Mouse (Mus musculus) MEL (cell line): Measurements from ENCODE around the gene Cdk4. TPM values are rescaled to one million over a fixed set of nuclear protein-coding genes. Genes with fewer than 3 reads are reported as not detected.

Source experiments
- DNase-seq: peaks from one replicate; pipeline ENCODE4 v3.0.0; 2011; ENCODE audit warnings: low read depth, low spot score
- H3K27ac ChIP-seq: 2 replicates; pipeline ENCODE4 v1.5.1; 2012; ENCODE audit warnings: low read depth, mild to moderate bottlenecking, control low read depth, low read length, moderate library complexity; ENCODE audit not compliant: control insufficient read depth
- H3K27me3 ChIP-seq, 2 experiments: fragments of 150-350 bp in 1 of 2; sonication (generic) in 1 of 2; 2 replicates each; pipeline ENCODE4 v1.6.1; 2012; ENCODE audit warnings: low read length in 2 of 2, mild to moderate bottlenecking in 2 of 2, improper control_type of control experiment in 1 of 2, moderate library complexity in 1 of 2; ENCODE audit not compliant: insufficient read depth in 2 of 2, control insufficient read depth in 1 of 2
- H3K36me3 ChIP-seq, 2 experiments: 2 replicates each; pipeline ENCODE4 v1.6.1; 2012 to 2014; ENCODE audit warnings: low read length in 2 of 2, improper control_type of control experiment in 1 of 2, inconsistent platforms in 1 of 2, mild to moderate bottlenecking in 1 of 2; ENCODE audit not compliant: insufficient read depth in 2 of 2, control insufficient read depth in 1 of 2
- H3K4me1 ChIP-seq, 2 experiments: fragments of 150-350 bp in 1 of 2; sonication (generic) in 1 of 2; 2 replicates each; pipeline ENCODE4 v1.6.1; 2012; ENCODE audit warnings: low read length in 2 of 2, improper control_type of control experiment in 1 of 2, mild to moderate bottlenecking in 1 of 2; ENCODE audit not compliant: insufficient read depth in 2 of 2, control insufficient read depth in 1 of 2
- H3K4me3 ChIP-seq, 2 experiments: fragments of 150-350 bp in 1 of 2; sonication (generic) in 1 of 2; 2 replicates each; pipeline ENCODE4 v1.5.1; 2012; ENCODE audit warnings: low read depth in 2 of 2, low read length in 2 of 2, mild to moderate bottlenecking in 2 of 2, moderate library complexity in 2 of 2, control low read depth in 1 of 2, improper control_type of control experiment in 1 of 2; ENCODE audit not compliant: control insufficient read depth in 1 of 2, insufficient read depth in 1 of 2
- H3K79me2 ChIP-seq: 2 replicates; pipeline ENCODE4 v1.6.1; 2012; ENCODE audit warnings: mild to moderate bottlenecking, low read length, moderate library complexity; ENCODE audit not compliant: control insufficient read depth, poor library complexity, insufficient read depth
- H3K9ac ChIP-seq: 2 replicates; pipeline ENCODE4 v1.6.1; 2012; ENCODE audit warnings: low read depth, mild to moderate bottlenecking, control low read depth, low read length, moderate library complexity; ENCODE audit not compliant: control insufficient read depth, poor library complexity, severe bottlenecking
- H3K9me3 ChIP-seq: fragments of 150-350 bp; sonication (generic); replicated peaks from 2 replicates; pipeline ENCODE4 v1.6.1; 2012; ENCODE audit warnings: mild to moderate bottlenecking, low read length, improper control_type of control experiment, moderate library complexity; ENCODE audit not compliant: insufficient read depth
- BHLHE40 ChIP-seq: IDR thresholded peaks from 2 replicates; pipeline ENCODE4 v1.6.1; 2012; ENCODE audit warnings: low read depth, mild to moderate bottlenecking, inconsistent platforms, low read length, improper control_type of control experiment, borderline replicate concordance
- CHD1 ChIP-seq: IDR thresholded peaks from 2 replicates; pipeline ENCODE4 v1.6.1; 2012; ENCODE audit warnings: low read depth, mild to moderate bottlenecking, inconsistent platforms, low read length, improper control_type of control experiment
- CHD2 ChIP-seq: IDR thresholded peaks from 2 replicates; pipeline ENCODE4 v1.6.1; 2011; ENCODE audit warnings: low read length, improper control_type of control experiment
- CTCF ChIP-seq, 3 experiments: IDR thresholded peaks in 2 of 3; conservative IDR thresholded peaks in 1 of 3; 2 replicates each; pipeline ENCODE4 v1.5.1; 2011 to 2012; ENCODE audit warnings: low read length in 3 of 3, low read depth in 2 of 3, mild to moderate bottlenecking in 2 of 3, improper control_type of control experiment in 1 of 3, inconsistent platforms in 1 of 3, mixed read lengths in 1 of 3, moderate library complexity in 1 of 3; ENCODE audit not compliant: control insufficient read depth in 1 of 3, insufficient read depth in 1 of 3, poor library complexity in 1 of 3, severe bottlenecking in 1 of 3
- E2F4 ChIP-seq: IDR thresholded peaks from 2 replicates; pipeline ENCODE4 v1.6.1; 2011; ENCODE audit warnings: low read depth, low read length, improper control_type of control experiment, borderline replicate concordance
- ETS1 ChIP-seq: IDR thresholded peaks from 2 replicates; pipeline ENCODE4 v1.6.1; 2012; ENCODE audit warnings: low read depth, mild to moderate bottlenecking, inconsistent platforms, low read length, improper control_type of control experiment, moderate library complexity
- GABPA ChIP-seq: IDR thresholded peaks from 2 replicates; pipeline ENCODE4 v1.6.1; 2012; ENCODE audit warnings: low read depth, mild to moderate bottlenecking, inconsistent platforms, low read length, improper control_type of control experiment, moderate library complexity
- HCFC1 ChIP-seq: IDR thresholded peaks from 2 replicates; pipeline ENCODE4 v1.6.1; 2012; ENCODE audit warnings: low read depth, mild to moderate bottlenecking, inconsistent platforms, low read length, improper control_type of control experiment, moderate library complexity
- MAFK ChIP-seq: IDR thresholded peaks from 2 replicates; pipeline ENCODE4 v1.6.1; 2011; ENCODE audit warnings: low read depth, mild to moderate bottlenecking, low read length, improper control_type of control experiment, borderline replicate concordance
- MAX ChIP-seq: IDR thresholded peaks from 2 replicates; pipeline ENCODE4 v1.6.1; 2011; ENCODE audit warnings: low read length, improper control_type of control experiment
- MAZ ChIP-seq: IDR thresholded peaks from 2 replicates; pipeline ENCODE4 v1.6.1; 2012; ENCODE audit warnings: low read depth, mild to moderate bottlenecking, inconsistent platforms, low read length, improper control_type of control experiment
- MEF2A ChIP-seq: IDR thresholded peaks from 2 replicates; pipeline ENCODE4 v1.6.1; 2014; ENCODE audit warnings: low read depth, mild to moderate bottlenecking, inconsistent platforms, low read length, improper control_type of control experiment; ENCODE audit not compliant: poor library complexity, insufficient replicate concordance, severe bottlenecking; ENCODE audit errors: extremely low read depth
- MYC ChIP-seq: IDR thresholded peaks from 2 replicates; pipeline ENCODE4 v1.6.1; 2011; ENCODE audit warnings: low read depth, mild to moderate bottlenecking, low read length, improper control_type of control experiment, moderate library complexity
- NRF1 ChIP-seq: IDR thresholded peaks from 2 replicates; pipeline ENCODE4 v1.6.1; 2014; ENCODE audit warnings: low read depth, mild to moderate bottlenecking, inconsistent platforms, low read length, improper control_type of control experiment, moderate library complexity; ENCODE audit not compliant: poor library complexity, insufficient read depth, severe bottlenecking
- POLR2A ChIP-seq, 2 experiments: IDR thresholded peaks; 2 replicates each; pipeline ENCODE4 v1.6.1; 2011 to 2012; ENCODE audit warnings: low read length in 2 of 2, mild to moderate bottlenecking in 2 of 2, control low read depth in 1 of 2, improper control_type of control experiment in 1 of 2, low read depth in 1 of 2, moderate library complexity in 1 of 2; ENCODE audit not compliant: control insufficient read depth in 1 of 2, insufficient read depth in 1 of 2, poor library complexity in 1 of 2
- POLR2AphosphoS2 ChIP-seq: IDR thresholded peaks from 2 replicates; pipeline ENCODE4 v1.6.1; 2011; ENCODE audit warnings: low read length, improper control_type of control experiment
- POLR2AphosphoS5 ChIP-seq: IDR thresholded peaks from 2 replicates; pipeline ENCODE4 v1.6.1; 2012; ENCODE audit warnings: low read depth, borderline replicate concordance, mild to moderate bottlenecking, inconsistent platforms, low read length, moderate library complexity, mixed read lengths
- RAD21 ChIP-seq: IDR thresholded peaks from 2 replicates; pipeline ENCODE4 v1.6.1; 2011; ENCODE audit warnings: mild to moderate bottlenecking, low read depth, low read length, improper control_type of control experiment
- SIN3A ChIP-seq: IDR thresholded peaks from 2 replicates; pipeline ENCODE4 v1.6.1; 2012; ENCODE audit warnings: low read length, improper control_type of control experiment, inconsistent platforms
- SMC3 ChIP-seq: IDR thresholded peaks from 2 replicates; pipeline ENCODE4 v1.6.1; 2011; ENCODE audit warnings: low read depth, low read length, improper control_type of control experiment
- TCF12 ChIP-seq: IDR thresholded peaks from 2 replicates; pipeline ENCODE4 v1.6.1; 2014; ENCODE audit warnings: low read depth, mild to moderate bottlenecking, inconsistent platforms, low read length, improper control_type of control experiment, moderate library complexity
- UBTF ChIP-seq: IDR thresholded peaks from 2 replicates; pipeline ENCODE4 v1.6.1; 2012; ENCODE audit warnings: low read depth, mild to moderate bottlenecking, inconsistent platforms, low read length, improper control_type of control experiment, moderate library complexity, borderline replicate concordance; ENCODE audit not compliant: insufficient read depth
- USF1 ChIP-seq: IDR thresholded peaks from 2 replicates; pipeline ENCODE4 v1.6.1; 2014; ENCODE audit warnings: low read depth, mild to moderate bottlenecking, inconsistent platforms, low read length, improper control_type of control experiment, moderate library complexity
- ZC3H11A ChIP-seq: IDR thresholded peaks from 2 replicates; pipeline ENCODE4 v1.6.1; 2012; ENCODE audit warnings: low read depth, mild to moderate bottlenecking, inconsistent platforms, low read length, improper control_type of control experiment
- ZKSCAN1 ChIP-seq: IDR thresholded peaks from 2 replicates; pipeline ENCODE4 v1.6.1; 2012; ENCODE audit warnings: low read depth, mild to moderate bottlenecking, inconsistent platforms, low read length, improper control_type of control experiment, moderate library complexity
- ZNF384 ChIP-seq: IDR thresholded peaks from 2 replicates; pipeline ENCODE4 v1.6.1; 2012; ENCODE audit warnings: low read depth, mild to moderate bottlenecking, inconsistent platforms, low read length, improper control_type of control experiment
- polyA plus RNA-seq, 2 experiments: library from polyadenylated mRNA; stranded (reverse) in 1 of 2; unstranded in 1 of 2; fragments of >175 nt in 1 of 2; fragments of >200 nt in 1 of 2; gene quantifications; 2 replicates each; pipeline versions ENCODE4 v1.2.1 to v1.2.4; 2012; ENCODE audit warnings: low replicate concordance in 2 of 2, low read depth in 1 of 2; ENCODE audit not compliant: insufficient read length in 2 of 2, insufficient read depth in 1 of 2, missing spikeins in 1 of 2
- total RNA-seq: library from RNA; depleted of rRNA; stranded (reverse); fragments of 300-350 nt; gene quantifications from 2 replicates; pipeline ENCODE4 v1.2.3, GENCODE M21; 2012

Cdk4 gene
- total and polyA plus RNA-seq, 3 experiments, result 443 to 1,325 (median 843) TPM

DNA sequence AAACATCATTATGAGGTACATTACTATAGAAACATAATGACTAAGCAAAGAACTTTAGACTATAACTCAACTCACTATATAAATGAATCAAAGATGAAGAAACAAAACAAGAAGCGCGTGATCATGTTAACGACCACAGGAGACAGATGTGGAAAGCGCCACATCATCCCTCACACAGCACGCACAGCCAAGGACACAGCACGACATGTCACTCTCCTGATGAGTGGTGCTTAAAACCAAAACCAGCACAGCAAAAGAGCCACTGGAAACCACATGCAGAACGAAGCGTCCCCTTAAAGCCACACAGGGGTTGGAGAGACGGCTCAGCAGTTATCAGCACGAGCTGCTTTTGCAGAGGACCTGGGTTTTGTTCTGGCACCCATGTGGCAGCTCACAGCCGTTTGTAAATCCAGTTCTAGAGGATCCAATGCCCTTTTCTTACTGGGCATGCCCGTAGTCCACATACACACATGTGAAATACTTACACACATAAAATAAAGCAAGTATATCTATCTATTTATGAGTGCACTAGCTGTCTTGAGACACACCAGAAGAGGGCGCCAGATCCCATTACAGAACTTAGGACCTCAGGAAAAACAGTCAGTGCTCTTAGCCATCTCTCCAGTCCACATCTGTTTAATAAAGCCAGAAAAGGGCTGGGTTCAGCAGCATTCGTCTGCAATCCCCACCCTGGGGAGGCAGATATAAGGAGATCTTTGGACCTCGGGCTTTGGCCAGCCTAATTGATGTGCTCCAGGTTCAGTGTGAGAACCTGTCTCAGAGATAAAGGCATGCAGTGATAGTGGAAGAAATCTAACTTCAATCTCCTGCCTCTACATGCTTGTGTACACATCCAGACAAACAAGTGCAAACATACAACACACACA lies 47.9 kb downstream of the Cdk4 start:
- Histone ChIP-seq H3K4me3 (no peak overlapping the region), H3K79me2 (no peaks in the 10 kb centered on the region), H3K9ac (no peak overlapping the region), H3K9me3 (no peaks in the 10 kb centered on the region), H3K4me1 (peaks cover 4 to 10% of the 10 kb centered on the region in 2 experiments), H3K36me3 (peaks cover 0 to 11% of the 10 kb centered on the region in 2 experiments; a peak in 3 of 4 replicates), H3K27ac (no peak overlapping the region), H3K27me3 (no peaks in the 10 kb centered on the region)
- TF ChIP-seq SMC3 (peak; percentile 20; the same call in 1 of the 2 replicates), RAD21 (peak; percentile 13), ZNF384 (no peak), POLR2AphosphoS2 (no peak), POLR2AphosphoS5 (no peak), CTCF (IDR thresholded peaks at IDR 0.05 in 2 of 3, conservative IDR thresholded peaks at IDR 0.05 in 1 of 3; ENCODE audit: control insufficient read depth in 1 of 3, insufficient read depth in 1 of 3, low read depth in 2 of 3, low read length in 3 of 3, poor library complexity in 1 of 3, severe bottlenecking in 1 of 3) (peak; percentile 29 to 46 (median 42)), ZC3H11A (0 out of 2 replicates have a peak, but pooled peaks have one; percentile 14), POLR2A (IDR thresholded peaks at IDR 0.05; ENCODE audit: control insufficient read depth in 1 of 2, insufficient read depth in 1 of 2, low read depth in 1 of 2, low read length in 2 of 2, poor library complexity in 1 of 2) (no peak), HCFC1 (no peak), CHD1 (no peak)
- peak; percentile 42 for DNase-seq

GRCm38 (mm10) chr10:127114408-127114807 lies 51.1 kb downstream of the Cdk4 start:
- H3K9me3 ChIP-seq, result no peaks in the 10 kb centered on the region
- H3K27me3 ChIP-seq, result no peaks in the 10 kb centered on the region
- H3K4me3 ChIP-seq, result no peak overlapping the region
- H3K9ac ChIP-seq, result no peak overlapping the region
- TF ChIP-seq ZKSCAN1 (no peak), MYC (no peak), MAFK (no peak), MAZ (no peak), CHD2 (no peak), MEF2A (no peak), TCF12 (no peak), E2F4 (no peak), GABPA (no peak), BHLHE40 (no peak), CHD1 (no peak), RAD21 (no peak), ETS1 (no peak), MAX (no peak), ZC3H11A (no peak), SIN3A (no peak), SMC3 (no peak), USF1 (no peak), UBTF (no peak), NRF1 (no peak)
- H3K4me1 ChIP-seq, result no peaks in the 10 kb centered on the region
- no peak for DNase-seq
- no peaks in the 10 kb centered on the region for H3K36me3 ChIP-seq
- H3K27ac ChIP-seq, result no peak overlapping the region
- H3K79me2 ChIP-seq, result no peaks in the 10 kb centered on the region
